Mouse (Mus musculus) heart, adult 2 months (tissue): ENCODE results near the gene 2610318N02Rik. TPM values are rescaled to one million over a fixed set of nuclear protein-coding genes. Genes with fewer than 3 reads are reported as not detected.
A peak's percentile ranks its signal among the peaks of the same experiment; 100 is the strongest.

Experiments used
- DNase-seq, 2 experiments: peaks; one replicate each; pipeline ENCODE4 v3.0.0; 2021
- H3K27ac ChIP-seq: fragments of 200-600 bp; 2 replicates; pipeline ENCODE4 v1.8.1; 2022
- H3K27me3 ChIP-seq: fragments of 200-500 bp; 2 replicates; pipeline ENCODE4 v1.6.1; 2012; ENCODE audit warnings: mild to moderate bottlenecking, low read length, inconsistent platforms, mixed read lengths; ENCODE audit not compliant: control insufficient read depth, insufficient read depth
- H3K36me3 ChIP-seq: fragments of 200-500 bp; 2 replicates; pipeline ENCODE4 v1.6.1; 2012; ENCODE audit warnings: low read length, inconsistent platforms; ENCODE audit not compliant: control insufficient read depth, insufficient read depth
- H3K4me1 ChIP-seq: fragments of 200-500 bp; 2 replicates; pipeline ENCODE4 v1.6.1; 2011; ENCODE audit warnings: low read length; ENCODE audit not compliant: control insufficient read depth, insufficient read depth
- H3K4me3 ChIP-seq: fragments of 200-600 bp; 2 replicates; pipeline ENCODE4 v1.8.1; 2022
- H3K79me2 ChIP-seq: fragments of 200-500 bp; replicated peaks from 2 replicates; pipeline ENCODE4 v1.6.1; 2012; ENCODE audit warnings: mild to moderate bottlenecking, inconsistent platforms, low read length, moderate library complexity, mixed read lengths; ENCODE audit not compliant: control insufficient read depth, insufficient read depth
- H3K9ac ChIP-seq: fragments of 200-500 bp; 2 replicates; pipeline ENCODE4 v1.6.1; 2012; ENCODE audit warnings: low read depth, mild to moderate bottlenecking, control low read depth, inconsistent platforms, low read length, mixed read lengths
- CTCF ChIP-seq: fragments of 200-600 bp; IDR thresholded peaks from 2 replicates; pipeline ENCODE4 v1.8.1; 2022; ENCODE audit warnings: antibody characterized with exemption, mild to moderate bottlenecking, moderate library complexity
- EP300 ChIP-seq: fragments of 200-500 bp; IDR thresholded peaks from 2 replicates; pipeline ENCODE4 v1.6.1; 2011; ENCODE audit warnings: low read depth, low read length, control low read depth; ENCODE audit not compliant: insufficient read depth
- POLR2A ChIP-seq: fragments of 200-500 bp; IDR thresholded peaks from 2 replicates; pipeline ENCODE4 v1.6.1; 2011; ENCODE audit warnings: mild to moderate bottlenecking, low read depth, low read length, control low read depth; ENCODE audit not compliant: insufficient read depth
- WGBS: fragments of 180-500 bp; shearing (Covaris S2); methylation state at CpG from one replicate; pipeline ENCODE4 v1.1.7; 2018; 5-methylcytosine and 5-hydroxymethylcytosine counted together
- intact Hi-C: fragments of 180-260 bp; cut with DNase I; formaldehyde crosslinking; loops from one replicate; pipeline ENCODE4 v1.15.1; 2025
- polyA plus RNA-seq: library from polyadenylated mRNA; depleted of rRNA; stranded (reverse); fragments of >200 nt; gene quantifications from 2 replicates; pipeline ENCODE4 v1.2.3, GENCODE M21; 2012
- total RNA-seq, 2 experiments: library from RNA; stranded (reverse); gene quantifications; 2 replicates each; pipeline ENCODE4 v1.2.3; 2021

The 2610318N02Rik gene
- total and polyA plus RNA-seq, 3 experiments = 1.1 TPM; not detected in 2

- H3K4me3 ChIP-seq = no peak overlapping the region
- no peak for DNase-seq
- WGBS = 86% methylated on average over 14 of the region's 14 CpGs
- no peak for TF ChIP-seq EP300
- no peak for TF ChIP-seq CTCF
- no peak for TF ChIP-seq POLR2A
- H3K27ac ChIP-seq = no peak overlapping the region
- H3K27me3 ChIP-seq = no peaks in the 10 kb centered on the region
- no peak overlapping the region for H3K9ac ChIP-seq
- H3K79me2 ChIP-seq = no peaks in the 10 kb centered on the region
- intact Hi-C loops = no loop called here
- H3K36me3 ChIP-seq = no peaks in the 10 kb centered on the region
- H3K4me1 ChIP-seq = no peaks in the 10 kb centered on the region; the same call in 1 of the 2 replicates
Measured at GRCm38 (mm10) chr16:17121569-17121968, 3.4 kb downstream of the 2610318N02Rik start.

GRCm38 (mm10) chr16:17117309-17117799 is 7.6 kb downstream of the 2610318N02Rik start:
- intact Hi-C loops = no loop called here
- DNase-seq = no peak
- TF ChIP-seq EP300 (no peak), CTCF (no peak)
- no peaks in the 10 kb centered on the region for H3K27me3 ChIP-seq
- no peaks in the 10 kb centered on the region for H3K4me1 ChIP-seq
- H3K79me2 ChIP-seq = no peaks in the 10 kb centered on the region
- H3K36me3 ChIP-seq = no peaks in the 10 kb centered on the region
- H3K27ac ChIP-seq = no peak overlapping the region
- WGBS = 44% methylated on average over 5 of the region's 5 CpGs
- no peak overlapping the region for H3K9ac ChIP-seq
- no peak overlapping the region for H3K4me3 ChIP-seq

GRCm38 (mm10) chr16:17110771-17111743 is 13.9 kb downstream of the 2610318N02Rik start, which contains the start of gene Ppil2:
Gene Ppil2 (minus strand): TSS chr16:17111257.
- no peaks in the 10 kb centered on the region for H3K27me3 ChIP-seq
- 6% methylated on average over 38 of the region's 38 CpGs for WGBS
- TF ChIP-seq POLR2A (peak; percentile 97), EP300 (no peak), CTCF (no peak)
- peak within 1 kb of the TSS; percentile 78 for H3K9ac ChIP-seq
- intact Hi-C loops = no loop called here
- peaks cover 6% of the 10 kb centered on the region for H3K79me2 ChIP-seq
- H3K36me3 ChIP-seq = peaks cover 2% of the 10 kb centered on the region
- DNase-seq = peak; percentile 75 to 78
- H3K4me1 ChIP-seq = peaks cover 3% of the 10 kb centered on the region
- peak within 1 kb of the TSS; percentile 86 for H3K27ac ChIP-seq
- peak within 1 kb of the TSS; percentile 76 for H3K4me3 ChIP-seq

GRCm38 (mm10) chr16:17104600-17104999 is 20.4 kb downstream of the 2610318N02Rik start:
- Histone ChIP-seq H3K27ac (no peak overlapping the region), H3K79me2 (peaks cover 4% of the 10 kb centered on the region), H3K9ac (no peak overlapping the region), H3K4me1 (peaks cover 1% of the 10 kb centered on the region; the same call in 1 of the 2 replicates), H3K4me3 (no peak overlapping the region), H3K36me3 (no peaks in the 10 kb centered on the region), H3K27me3 (no peaks in the 10 kb centered on the region)
- WGBS = 52% methylated on average over 4 of the region's 4 CpGs
- no peak for DNase-seq
- intact Hi-C loops = no loop called here
- TF ChIP-seq EP300 (no peak), POLR2A (no peak), CTCF (no peak)

GRCm38 (mm10) chr16:17102630-17103220 is 22.2 kb downstream of the 2610318N02Rik start:
- no peak overlapping the region for H3K4me3 ChIP-seq
- WGBS = 65% methylated on average over 7 of the region's 7 CpGs
- no peak overlapping the region for H3K9ac ChIP-seq
- H3K36me3 ChIP-seq = no peaks in the 10 kb centered on the region
- no peaks in the 10 kb centered on the region for H3K4me1 ChIP-seq
- intact Hi-C loops = no loop called here
- H3K79me2 ChIP-seq = 0 out of 2 replicates have a peak, but pooled peaks cover under 1% of the 10 kb centered on the region
- H3K27ac ChIP-seq = no peak overlapping the region
- TF ChIP-seq POLR2A = no peak
- no peak for TF ChIP-seq CTCF
- TF ChIP-seq EP300 = no peak
- DNase-seq = no peak
- no peaks in the 10 kb centered on the region for H3K27me3 ChIP-seq

GRCm38 (mm10) chr16:17096938-17097337 is 28.0 kb downstream of the 2610318N02Rik start:
- no peak overlapping the region for H3K4me3 ChIP-seq
- TF ChIP-seq POLR2A (no peak), EP300 (no peak), CTCF (no peak)
- H3K9ac ChIP-seq = no peak overlapping the region
- H3K4me1 ChIP-seq = no peaks in the 10 kb centered on the region
- intact Hi-C loops = no loop called here
- H3K27ac ChIP-seq = no peak overlapping the region
- no peaks in the 10 kb centered on the region for H3K79me2 ChIP-seq
- no peaks in the 10 kb centered on the region for H3K27me3 ChIP-seq
- DNase-seq = no peak
- WGBS = 80% methylated on average over 3 of the region's 3 CpGs
- H3K36me3 ChIP-seq = no peaks in the 10 kb centered on the region
